Mouse (Mus musculus) G1E (cell line): ENCODE results near the gene Mettl24. TPM values are rescaled to one million over a fixed set of nuclear protein-coding genes. Genes with fewer than 3 reads are reported as not detected.

Source experiments
- ATAC-seq: 2 replicates; pipeline ENCODE4 v1.8.0; 2016; ENCODE audit warnings: mild to moderate bottlenecking; ENCODE audit not compliant: insufficient number of reproducible peaks, poor library complexity, low FRiP score, severe bottlenecking; ENCODE audit errors: extremely low read depth
- DNase-seq: peaks from one replicate; pipeline ENCODE4 v3.0.0; 2012; ENCODE audit warnings: low spot score
- H3K27me3 ChIP-seq: 2 replicates; pipeline ENCODE4 v1.6.1; 2012; ENCODE audit warnings: mild to moderate bottlenecking, low read length, inconsistent platforms; ENCODE audit not compliant: insufficient read depth
- H3K36me3 ChIP-seq: replicated peaks from 2 replicates; pipeline ENCODE3; 2012; ENCODE audit warnings: mild to moderate bottlenecking, inconsistent platforms
- H3K4me1 ChIP-seq: 2 replicates; pipeline ENCODE4 v1.6.1; 2012; ENCODE audit warnings: low read depth, low read length, inconsistent platforms, mixed read lengths; ENCODE audit not compliant: insufficient read depth
- H3K4me3 ChIP-seq: 2 replicates; pipeline ENCODE4 v1.5.1; 2012; ENCODE audit warnings: low read depth, mild to moderate bottlenecking, inconsistent platforms, low read length, moderate library complexity, mixed read lengths
- H3K9me3 ChIP-seq: replicated peaks from 2 replicates; pipeline ENCODE4 v1.6.1; 2012; ENCODE audit warnings: inconsistent platforms
- CTCF ChIP-seq: IDR thresholded peaks from 2 replicates; pipeline ENCODE4 v1.5.1; 2012; ENCODE audit warnings: low read depth, low read length, inconsistent platforms, mixed read lengths
- GATA1 ChIP-seq: IDR thresholded peaks from 2 replicates; pipeline ENCODE4 v1.6.1; 2012; ENCODE audit warnings: borderline replicate concordance, low read length, inconsistent platforms, mixed read lengths
- GATA2 ChIP-seq: IDR thresholded peaks from 2 replicates; pipeline ENCODE4 v1.6.1; 2012; ENCODE audit warnings: low read depth, low read length, inconsistent platforms, borderline replicate concordance
- POLR2AphosphoS5 ChIP-seq: IDR thresholded peaks from 2 replicates; pipeline ENCODE4 v1.6.1; 2012; ENCODE audit warnings: low read depth, low read length, inconsistent platforms; ENCODE audit not compliant: insufficient replicate concordance
- TAL1 ChIP-seq: conservative IDR thresholded peaks from 2 replicates; pipeline ENCODE4 v1.6.1; 2012; ENCODE audit warnings: low read depth, low read length, inconsistent platforms, mixed read lengths
- polyA plus RNA-seq: library from polyadenylated mRNA; stranded (reverse); fragments of >175 nt; gene quantifications from 2 replicates; pipeline ENCODE4 v1.2.3, GENCODE M21; 2012
- total RNA-seq, 2 experiments: library from RNA; stranded (forward) in 1 of 2; stranded (reverse) in 1 of 2; fragments of 200-1000 nt in 1 of 2; fragments of >200 nt in 1 of 2; fragmentation: Nextera tagmentation in 1 of 2; gene quantifications; 2 replicates each; pipeline ENCODE4 v1.2.3; 2014 to 2017

Mettl24 gene
- total and polyA plus RNA-seq, 3 experiments, result not detected

GRCm38 (mm10) chr10:40845626-40846025, 162.5 kb downstream of the Mettl24 start:
- no peaks in the 10 kb centered on the region for H3K9me3 ChIP-seq
- no peaks in the 10 kb centered on the region for H3K27me3 ChIP-seq
- TF ChIP-seq CTCF (no peak), POLR2AphosphoS5 (no peak), GATA1 (no peak), TAL1 (no peak), GATA2 (no peak)
- no peak for ATAC-seq
- peaks cover 72% of the 10 kb centered on the region for H3K36me3 ChIP-seq
- no peak overlapping the region for H3K4me3 ChIP-seq
- DNase-seq, result no peak
- peaks cover 31% of the 10 kb centered on the region for H3K4me1 ChIP-seq

- Histone ChIP-seq H3K27me3 (no peaks in the 10 kb centered on the region), H3K9me3 (no peaks in the 10 kb centered on the region), H3K36me3 (peaks cover 63% of the 10 kb centered on the region), H3K4me1 (peaks cover 32% of the 10 kb centered on the region), H3K4me3 (no peak overlapping the region)
- TF ChIP-seq GATA2, result no peak
- no peak for TF ChIP-seq POLR2AphosphoS5
- TF ChIP-seq GATA1, result no peak
- no peak for TF ChIP-seq CTCF
- no peak for TF ChIP-seq TAL1
- ATAC-seq (no peak), DNase-seq (no peak)
Observed at GRCm38 (mm10) chr10:40847176-40847874, 164.2 kb downstream of the Mettl24 start.

- peak; percentile 49; the same call in 1 of the 2 replicates for ATAC-seq
- peaks cover 11% of the 10 kb centered on the region for H3K4me1 ChIP-seq
Observed at GRCm38 (mm10) chr10:40850644-40851043, 167.6 kb downstream of the Mettl24 start.

GRCm38 (mm10) chr10:40851138-40851537, 168.1 kb downstream of the Mettl24 start:
- Histone ChIP-seq H3K4me3 (no peak overlapping the region), H3K36me3 (peaks cover 63% of the 10 kb centered on the region), H3K9me3 (no peaks in the 10 kb centered on the region), H3K4me1 (peaks cover 10% of the 10 kb centered on the region), H3K27me3 (no peaks in the 10 kb centered on the region)
- TF ChIP-seq GATA2 (no peak), CTCF (no peak), POLR2AphosphoS5 (no peak), GATA1 (no peak), TAL1 (no peak)
- DNase-seq, result no peak
- peak; percentile 68 for ATAC-seq

More at GRCm38 (mm10) chr10:40850644-40851043, 167.6 kb downstream of the Mettl24 start:
- H3K27me3 ChIP-seq, result no peaks in the 10 kb centered on the region
- peaks cover 63% of the 10 kb centered on the region for H3K36me3 ChIP-seq
- DNase-seq, result no peak
- H3K9me3 ChIP-seq, result no peaks in the 10 kb centered on the region
- no peak overlapping the region for H3K4me3 ChIP-seq
- TF ChIP-seq POLR2AphosphoS5 (no peak), CTCF (no peak), GATA1 (no peak), GATA2 (no peak), TAL1 (no peak)

GRCm38 (mm10) chr10:40855616-40856015, 172.5 kb downstream of the Mettl24 start:
- no peak for DNase-seq
- peaks cover 47% of the 10 kb centered on the region for H3K36me3 ChIP-seq
- peaks cover 6% of the 10 kb centered on the region for H3K4me1 ChIP-seq
- H3K4me3 ChIP-seq, result no peak overlapping the region
- H3K9me3 ChIP-seq, result no peaks in the 10 kb centered on the region
- TF ChIP-seq CTCF (no peak), GATA2 (no peak), POLR2AphosphoS5 (no peak), TAL1 (no peak), GATA1 (no peak)
- H3K27me3 ChIP-seq, result no peaks in the 10 kb centered on the region
- no peak for ATAC-seq

GRCm38 (mm10) chr10:40856703-40857102, 173.6 kb downstream of the Mettl24 start:
- H3K4me3 ChIP-seq, result no peak overlapping the region
- TF ChIP-seq GATA2 (no peak), TAL1 (no peak)
- no peaks in the 10 kb centered on the region for H3K4me1 ChIP-seq
- no peak for ATAC-seq
- H3K36me3 ChIP-seq, result peaks cover 50% of the 10 kb centered on the region
- DNase-seq, result no peak
- no peaks in the 10 kb centered on the region for H3K9me3 ChIP-seq
- H3K27me3 ChIP-seq, result no peaks in the 10 kb centered on the region

- DNase-seq (no peak), ATAC-seq (no peak)
- Histone ChIP-seq H3K27me3 (no peaks in the 10 kb centered on the region), H3K9me3 (no peaks in the 10 kb centered on the region), H3K4me1 (no peaks in the 10 kb centered on the region), H3K4me3 (no peak overlapping the region), H3K36me3 (peaks cover 50% of the 10 kb centered on the region)
- TF ChIP-seq TAL1, result no peak
- no peak for TF ChIP-seq POLR2AphosphoS5
- no peak for TF ChIP-seq GATA1
- no peak for TF ChIP-seq GATA2
- no peak for TF ChIP-seq CTCF
Observed at GRCm38 (mm10) chr10:40857599-40857998, 174.5 kb downstream of the Mettl24 start.

Other genes with a start within 250 kb of the Mettl24 start
- gene Slc22a16, start 112.9 kb upstream of the Mettl24 start, total RNA-seq (2014; fragmentation: Nextera tagmentation), result not detected in 2 replicates
- 0.06 TPM in 1 of 2 replicates, not detected in the other for gene Slc22a16, start 112.9 kb upstream of the Mettl24 start, total RNA-seq (2017)
- not detected in 2 replicates for gene Slc22a16, start 112.9 kb upstream of the Mettl24 start, polyA plus RNA-seq
- not detected in 2 replicates for gene Ddo, start 53.3 kb upstream of the Mettl24 start, total RNA-seq (2014; fragmentation: Nextera tagmentation)
- gene Ddo, start 53.3 kb upstream of the Mettl24 start, total RNA-seq (2017), result 0.12 and 0.16 TPM in 2 replicates
- 0.03 TPM in 1 of 2 replicates, not detected in the other for gene Ddo, start 53.3 kb upstream of the Mettl24 start, polyA plus RNA-seq
- gene Cdc40, start 200.0 kb downstream of the Mettl24 start, total RNA-seq (2014; fragmentation: Nextera tagmentation), result 82.8 and 84.7 TPM in 2 replicates
- gene Cdc40, start 200.0 kb downstream of the Mettl24 start, total RNA-seq (2017), result 21.4 and 25.7 TPM in 2 replicates
- 3.5 and 7.1 TPM in 2 replicates for gene Cdc40, start 200.0 kb downstream of the Mettl24 start, polyA plus RNA-seq
- 7.0 and 7.2 TPM in 2 replicates for gene Wasf1, start 200.2 kb downstream of the Mettl24 start, total RNA-seq (2014; fragmentation: Nextera tagmentation)
- gene Wasf1, start 200.2 kb downstream of the Mettl24 start, total RNA-seq (2017), result 0.41 and 0.44 TPM in 2 replicates
- gene Wasf1, start 200.2 kb downstream of the Mettl24 start, polyA plus RNA-seq, result 6.9 and 7.2 TPM in 2 replicates